Mouse (Mus musculus) lung, adult 18-20 months (tissue): ENCODE data around the gene Usp53.

ENCODE experiments used
- DNase-seq, 2 experiments: peaks; one replicate each; pipeline ENCODE4 v3.0.0; 2022; ENCODE audit warnings: mixed read lengths in 2 of 2

Usp53 gene

DNA sequence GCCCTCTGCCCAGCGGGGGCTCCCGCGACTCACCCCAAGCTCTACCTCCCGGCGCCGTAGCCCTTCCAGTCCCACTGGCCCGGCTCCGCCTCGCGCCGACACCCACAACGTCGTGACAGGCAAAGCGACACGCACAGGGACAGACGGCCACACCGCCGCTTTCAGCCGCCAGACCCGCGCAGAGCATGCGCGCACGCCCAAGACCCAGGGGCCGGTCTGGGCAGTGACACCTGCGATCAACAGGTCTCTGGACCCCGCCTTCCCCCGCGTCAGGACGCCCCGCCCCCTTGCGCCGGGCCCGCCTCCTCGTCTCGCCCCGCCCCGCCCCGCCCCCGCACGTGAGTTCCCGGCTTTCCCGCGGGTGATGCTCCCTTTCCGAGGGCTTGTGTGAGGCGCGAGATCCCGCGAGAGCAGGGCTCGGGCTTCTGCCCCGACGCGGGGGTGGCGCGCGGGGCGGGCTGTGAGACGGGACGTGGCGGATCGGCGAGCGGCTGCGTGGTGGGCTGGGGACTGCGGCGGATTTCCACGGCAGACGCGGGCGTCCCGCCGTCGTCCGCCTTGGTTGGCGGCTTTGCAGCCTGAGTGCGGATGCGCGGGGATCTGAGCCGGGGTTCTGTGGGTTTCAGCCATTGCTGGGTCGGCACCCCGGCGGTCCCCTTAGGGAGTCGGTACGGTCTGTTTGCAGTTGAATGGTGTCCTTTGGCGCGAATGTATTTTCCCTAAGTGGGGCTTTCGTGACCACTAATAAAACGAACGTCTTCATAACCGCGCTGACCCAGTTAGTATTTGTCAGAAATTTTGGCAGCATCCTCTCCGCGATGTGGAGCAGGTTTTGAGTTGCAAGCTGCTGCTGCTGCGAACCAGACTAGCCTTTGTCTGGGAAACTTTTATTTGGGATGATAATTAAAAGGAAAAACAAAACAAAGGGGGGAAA is at the start of gene Usp53:
Gene Usp53, minus strand, starts transcription at position 262 of the 934 bp plus-strand sequence.
- DNase-seq, result peak; percentile 91 to 95

DNA sequence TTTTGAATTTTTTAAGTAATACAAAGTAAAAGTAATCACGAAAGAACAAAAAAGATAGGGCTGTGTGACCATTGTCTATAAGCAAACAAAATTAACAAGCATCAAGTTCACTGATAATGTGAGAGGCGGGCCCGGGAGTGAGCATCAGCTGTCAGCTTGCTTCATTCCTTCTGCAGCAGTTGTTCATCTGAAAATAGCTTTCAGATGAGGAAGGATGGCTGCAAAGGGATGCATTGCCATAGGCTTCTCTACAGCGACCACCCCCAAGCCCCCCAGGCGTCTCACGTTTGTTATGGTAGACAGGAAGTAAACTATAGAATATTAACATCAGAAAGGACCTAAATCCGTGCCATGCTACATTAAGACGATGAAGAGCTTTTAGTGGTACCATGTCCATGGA is 49.5 kb upstream of the Usp53 start:
- DNase-seq, result no peak

DNA sequence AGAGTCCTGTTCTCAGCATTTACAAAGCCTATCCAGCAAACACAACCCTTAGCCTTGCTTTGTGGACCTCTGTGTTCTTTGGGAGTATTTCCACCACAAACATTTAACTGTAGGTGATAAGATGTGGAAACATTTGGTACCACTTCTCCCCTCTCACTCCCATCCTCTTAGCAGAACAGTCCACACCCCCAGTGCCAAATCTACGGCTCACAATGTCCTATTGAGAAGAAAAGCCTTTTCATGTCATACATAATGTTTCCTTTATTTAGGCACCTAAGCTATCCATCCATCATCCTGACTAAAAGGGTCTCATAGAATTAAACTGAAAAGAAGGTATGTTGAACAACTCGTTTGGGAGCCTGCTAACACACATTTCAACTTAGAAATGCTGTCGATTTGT is 41.3 kb upstream of the Usp53 start:
- no peak for DNase-seq

DNA sequence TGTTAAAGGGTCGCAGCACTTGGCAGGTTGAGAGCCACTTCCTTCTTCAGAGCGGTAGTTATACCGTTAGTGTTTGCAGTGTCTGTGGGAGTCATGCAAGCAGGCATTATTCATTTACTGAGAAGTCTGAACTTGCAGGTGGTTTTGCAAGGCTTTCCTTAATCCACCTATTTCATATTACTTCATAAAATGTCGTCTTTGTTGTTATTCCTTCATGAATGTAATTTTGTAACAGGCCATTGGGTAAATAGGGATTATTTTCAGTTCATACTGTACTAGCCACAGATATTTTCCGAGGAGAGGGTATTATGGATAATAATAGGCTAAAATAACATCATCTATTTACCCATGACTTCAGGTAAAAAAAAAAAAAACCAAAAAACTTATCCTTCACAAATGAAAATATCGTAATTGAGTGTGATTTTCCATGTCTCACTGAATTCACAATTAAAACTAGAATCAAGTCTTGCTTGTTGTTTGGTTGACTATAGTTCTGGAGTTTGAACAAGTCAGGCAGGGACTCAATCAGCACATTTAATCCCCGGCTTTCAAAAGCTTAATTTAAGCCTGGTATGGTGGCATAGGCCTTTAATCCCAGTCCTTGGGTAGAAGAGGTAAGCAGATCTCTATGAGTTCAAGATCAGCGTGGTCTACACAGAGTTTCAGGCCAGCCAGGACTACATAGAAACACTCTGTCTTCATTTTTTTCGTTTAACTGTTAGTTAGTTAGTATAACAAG is 40.4 kb upstream of the Usp53 start:
- no peak for DNase-seq

DNA sequence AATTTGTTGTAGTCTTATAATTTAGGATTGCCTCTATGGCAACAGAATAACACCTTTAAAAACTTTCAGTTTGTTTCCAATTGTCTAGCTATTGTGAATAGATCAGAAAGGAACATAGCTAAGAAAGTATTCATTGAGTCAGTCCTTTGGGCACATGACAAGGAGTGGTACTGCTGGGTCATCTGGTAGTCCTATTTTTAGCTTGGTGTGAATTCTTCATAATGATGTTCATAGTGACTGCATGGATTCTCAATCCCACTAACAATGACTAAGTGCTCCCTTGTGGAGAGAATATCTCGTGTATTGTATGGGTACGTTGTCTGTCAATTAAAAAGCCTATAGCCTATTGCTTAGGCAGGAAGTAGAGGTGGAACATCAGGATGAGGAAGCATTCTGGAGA is 34.5 kb upstream of the Usp53 start:
- DNase-seq, result no peak

DNA sequence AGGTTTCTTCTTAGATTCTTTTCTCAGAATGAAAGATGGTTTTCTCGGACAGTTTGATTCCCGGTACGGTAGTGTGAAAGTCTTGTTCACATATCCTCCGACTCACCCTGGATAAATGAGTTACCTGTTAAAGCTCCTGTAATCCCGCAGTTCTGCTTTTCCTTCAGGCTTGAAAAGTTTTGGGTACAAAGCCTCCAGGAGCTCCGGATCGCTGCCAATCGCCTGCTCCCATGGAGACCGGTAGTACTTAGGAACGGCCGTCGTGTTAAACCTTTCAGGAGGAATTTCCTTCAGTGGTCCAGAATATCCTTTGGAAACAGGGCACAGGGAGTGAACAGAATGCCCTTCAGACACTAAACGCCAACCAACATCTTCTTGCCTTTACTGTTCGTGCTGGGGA is 29.2 kb upstream of the Usp53 start:
- no peak for DNase-seq

DNA sequence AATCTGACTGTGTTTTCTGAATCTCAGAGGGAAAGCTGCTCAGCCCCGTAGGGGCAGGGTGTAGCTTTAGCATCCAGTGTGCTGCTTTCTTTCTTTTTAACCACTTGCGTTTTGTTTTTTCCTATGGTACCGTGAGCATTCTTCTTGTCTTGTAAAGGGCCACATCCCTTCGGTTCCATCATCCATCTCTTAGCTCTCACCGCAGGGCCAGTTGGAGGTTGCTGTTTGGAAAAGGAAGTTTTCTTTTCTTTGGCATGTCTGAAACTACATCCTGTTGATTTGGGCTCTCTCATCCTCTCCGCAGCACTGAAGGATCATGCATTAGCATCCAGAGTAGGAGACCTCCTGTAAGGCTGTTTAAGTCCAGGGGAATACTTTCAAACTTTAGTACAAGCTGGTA is 25.1 kb upstream of the Usp53 start:
- DNase-seq, result no peak

DNA sequence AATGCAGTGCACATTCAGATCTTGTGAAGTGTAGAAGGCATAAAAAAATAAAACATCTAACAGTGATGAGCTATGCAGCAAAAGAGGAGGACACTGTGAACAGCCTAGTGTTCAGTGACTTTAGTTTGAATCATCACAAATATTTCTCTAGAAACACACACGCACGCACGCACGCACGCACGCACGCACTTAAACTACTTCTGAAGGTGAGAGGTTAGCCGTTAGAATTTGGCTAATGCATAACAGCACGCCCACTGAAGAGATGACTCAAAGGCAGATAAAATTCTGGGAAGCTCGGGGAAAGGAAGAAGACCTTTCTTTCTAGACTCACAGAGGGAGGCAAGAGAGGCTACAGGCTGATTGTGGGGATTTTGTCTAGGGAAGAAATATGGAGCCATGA is 23.1 kb upstream of the Usp53 start:
- DNase-seq, result no peak

DNA sequence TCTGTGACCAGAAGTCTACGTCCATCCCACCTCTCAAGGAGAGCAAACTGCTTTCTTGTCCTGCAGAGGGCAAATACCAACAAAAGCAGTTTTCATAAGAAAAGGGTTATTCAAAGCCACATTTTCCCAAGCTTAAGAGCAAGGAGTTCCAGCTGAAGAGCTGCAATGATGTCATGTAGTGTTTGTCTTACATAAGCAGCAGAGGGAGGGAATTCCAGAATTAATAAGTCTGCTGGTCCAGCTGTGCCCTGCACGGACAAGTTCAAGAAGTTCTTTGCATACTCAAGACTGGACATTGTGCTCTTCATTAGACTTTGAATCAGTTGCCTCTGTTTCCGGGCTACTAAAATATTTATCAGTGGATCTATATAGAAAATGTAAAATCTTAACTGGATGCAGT is 16.7 kb upstream of the Usp53 start:
- no peak for DNase-seq

DNA sequence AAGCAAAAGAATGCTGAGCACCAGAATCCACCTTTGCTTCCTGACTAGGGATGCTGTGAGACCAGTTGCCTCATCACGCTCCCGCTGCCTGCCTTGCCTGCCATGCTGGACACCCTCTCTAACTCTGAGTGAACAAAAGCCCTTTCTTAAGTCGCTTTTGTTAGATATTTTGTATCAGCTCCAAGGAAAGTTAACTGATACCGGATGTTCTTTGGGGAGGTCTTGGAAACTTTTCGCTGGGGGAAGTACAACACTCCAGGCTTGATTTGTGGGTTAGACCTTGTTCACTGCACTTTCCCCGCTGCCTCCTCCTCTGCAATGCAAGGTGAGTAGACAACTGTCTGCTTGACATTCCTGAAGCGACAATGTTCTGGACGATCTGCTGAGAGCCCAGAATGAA is 14.2 kb upstream of the Usp53 start:
- DNase-seq, result no peak

DNA sequence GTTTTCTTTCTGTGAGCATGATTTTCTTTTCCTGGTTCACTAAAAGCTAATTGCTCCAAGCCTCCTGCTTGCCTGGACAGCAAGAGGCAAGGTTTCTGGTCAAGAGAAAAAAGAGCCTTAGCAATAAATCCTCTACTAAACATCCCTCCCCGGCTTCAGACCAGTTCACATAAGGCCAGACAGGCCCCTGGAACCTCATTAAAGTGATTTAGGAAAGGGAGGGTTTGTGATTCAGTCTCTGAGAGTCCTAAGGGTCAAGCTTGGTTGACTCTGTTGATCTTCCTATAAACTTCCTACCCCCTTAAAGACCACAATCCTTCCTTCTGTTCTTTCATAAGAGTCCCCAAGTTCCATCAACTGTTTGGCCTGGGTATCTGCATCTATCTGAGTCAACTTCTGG is 12.7 kb upstream of the Usp53 start:
- no peak for DNase-seq

DNA sequence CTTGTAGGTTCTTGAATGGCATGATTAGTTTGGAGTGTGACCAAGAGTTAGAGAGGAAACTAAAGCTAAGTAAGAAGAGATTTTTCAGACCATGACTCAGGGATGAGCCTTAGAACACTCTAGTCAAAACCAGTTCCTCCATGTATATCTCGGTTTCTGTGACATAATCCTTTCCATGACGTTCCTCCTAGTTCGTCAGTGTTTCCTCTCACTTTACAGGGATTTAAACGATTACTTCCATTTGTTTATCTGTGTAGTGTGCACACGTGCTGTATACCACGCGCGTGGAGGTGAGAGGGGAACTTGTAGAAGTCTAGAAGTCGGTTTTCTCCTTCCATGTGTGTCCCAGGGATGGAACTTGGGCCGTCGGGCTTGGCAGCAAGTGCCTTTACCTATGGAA is 2.6 kb upstream of the Usp53 start:
- DNase-seq, result no peak

DNA sequence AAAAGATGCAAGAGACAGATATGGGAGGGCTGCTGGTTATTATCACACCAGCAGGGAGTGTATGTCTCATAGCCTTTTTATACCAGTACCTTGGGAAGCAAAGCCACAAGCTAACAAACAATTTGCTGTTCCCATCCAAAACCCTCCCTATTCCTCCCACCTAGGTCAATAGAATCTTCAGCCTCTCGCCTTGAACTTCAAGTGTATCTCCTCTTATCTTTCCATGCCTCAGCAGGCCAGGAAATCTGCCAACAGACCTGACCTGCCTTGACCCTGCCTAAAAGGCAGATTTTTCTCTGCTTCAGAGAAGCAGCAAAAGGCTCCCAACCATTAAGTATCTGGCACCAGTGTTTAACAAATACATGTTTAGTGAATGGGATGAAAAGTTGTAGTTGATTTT is 2.1 kb upstream of the Usp53 start:
- peak in 1 of 2 experiments; percentile 24 for DNase-seq

DNA sequence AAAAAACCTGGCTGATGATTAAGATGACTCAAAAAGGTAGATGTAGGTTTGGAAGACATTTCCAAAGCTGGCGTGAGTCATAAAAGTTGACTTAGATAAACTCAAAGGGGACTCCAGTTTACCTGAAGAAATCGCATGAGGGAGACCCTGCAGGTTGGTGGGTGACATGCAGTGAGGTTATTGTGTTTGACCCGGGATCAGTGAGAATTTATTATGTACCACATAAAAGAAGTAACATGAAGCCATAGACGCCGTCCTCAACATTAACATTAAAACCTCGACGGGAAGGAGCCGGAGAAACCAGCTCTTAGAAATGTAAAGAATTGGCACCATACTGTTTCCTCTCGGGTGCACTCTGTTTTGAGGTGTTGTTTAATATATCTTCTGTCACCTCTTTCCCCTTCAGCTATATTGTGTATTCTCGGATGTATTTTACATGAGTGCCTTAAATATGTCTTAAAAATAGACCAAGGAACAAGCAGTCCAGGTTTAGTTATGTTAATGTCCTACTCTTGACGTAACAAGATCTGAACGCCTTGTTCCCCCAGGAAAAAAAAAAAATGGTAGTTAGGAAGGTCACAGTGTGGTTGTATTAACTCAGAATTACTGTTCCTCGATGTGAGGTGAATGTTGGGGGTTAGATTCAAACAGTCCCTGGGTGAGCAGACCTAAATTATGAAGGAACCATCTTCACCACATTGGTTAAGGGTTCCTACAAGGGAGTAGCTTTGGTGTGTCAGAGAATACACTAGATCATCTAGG is 1.1 kb upstream of the Usp53 start:
- no peak for DNase-seq

DNA sequence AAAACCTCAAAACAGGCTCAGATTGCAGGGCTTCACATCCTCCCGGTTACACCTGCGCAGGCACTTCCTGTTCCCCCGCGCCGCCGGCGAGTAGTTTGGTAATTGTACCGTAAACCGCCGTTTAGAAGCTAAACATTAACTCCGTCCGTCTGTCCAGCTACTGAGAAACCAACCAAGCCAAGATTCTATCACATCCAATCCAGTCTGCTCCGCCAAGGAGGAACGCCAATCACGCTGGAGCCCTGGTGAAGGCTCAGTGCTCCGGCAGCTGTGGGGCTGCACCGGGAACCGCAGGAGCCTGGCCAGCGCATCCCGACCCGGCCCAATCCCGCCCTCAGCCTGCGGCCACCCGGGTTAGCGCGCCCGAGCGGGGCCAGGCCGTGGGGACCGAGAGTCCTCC is 461 bp downstream of the Usp53 start:
- DNase-seq, result peak; percentile 66 to 73

DNA sequence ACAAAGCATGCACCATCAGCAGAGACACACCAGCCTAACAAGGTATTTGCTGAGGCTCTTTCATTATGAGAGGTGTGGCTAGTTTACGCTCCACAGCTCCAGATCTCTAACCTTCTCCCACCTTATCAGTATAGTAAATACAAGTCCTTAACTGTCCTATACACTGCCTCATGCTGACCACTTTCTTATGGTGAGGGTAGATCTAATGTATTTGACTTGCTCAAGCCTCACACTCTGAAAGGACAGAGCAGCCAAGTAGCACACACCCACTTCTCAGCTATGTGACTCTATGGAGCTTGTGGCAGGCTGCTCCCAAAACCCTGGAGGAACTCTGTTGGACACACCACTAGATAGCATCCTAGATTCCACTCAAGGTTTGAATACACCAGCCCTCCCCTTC is 8.3 kb downstream of the Usp53 start:
- DNase-seq, result no peak

DNA sequence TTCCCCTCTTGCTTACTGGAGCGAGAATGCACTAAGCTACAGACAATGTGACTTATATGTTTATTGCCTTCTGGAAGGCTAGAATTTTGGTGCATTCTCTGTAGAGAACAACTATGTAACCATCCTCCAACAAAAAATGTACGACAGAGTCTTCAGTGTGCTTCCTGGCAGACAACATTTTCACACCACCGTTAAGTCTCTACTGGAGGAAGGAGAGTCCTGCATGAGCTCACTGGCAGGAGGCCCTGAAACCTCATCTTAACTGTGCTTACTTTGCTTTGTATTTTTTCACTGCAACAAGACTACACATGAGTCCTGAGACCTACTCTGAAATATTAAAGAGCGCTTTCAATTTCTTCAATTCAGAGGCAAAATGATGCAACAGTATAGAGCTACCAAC is 8.9 kb downstream of the Usp53 start:
- no peak for DNase-seq

DNA sequence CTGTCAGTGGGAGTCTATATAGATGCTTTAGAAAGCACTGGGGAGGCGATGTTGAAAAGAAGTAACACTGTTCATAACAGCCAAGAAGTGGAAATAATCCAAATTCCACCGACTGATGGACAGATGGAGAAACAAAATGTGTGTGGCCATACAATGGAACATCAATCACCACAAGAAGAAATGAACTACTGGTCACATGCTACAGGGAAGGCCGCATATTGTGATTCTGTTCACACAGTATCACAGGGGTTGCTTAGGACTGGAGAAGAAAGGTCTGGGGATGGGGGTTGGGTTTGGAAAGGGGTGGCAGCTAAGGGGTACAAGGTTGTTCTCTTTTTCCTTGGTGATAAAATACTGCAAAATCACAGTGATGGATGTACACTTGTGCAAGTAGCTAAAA is 9.5 kb downstream of the Usp53 start:
- no peak for DNase-seq

DNA sequence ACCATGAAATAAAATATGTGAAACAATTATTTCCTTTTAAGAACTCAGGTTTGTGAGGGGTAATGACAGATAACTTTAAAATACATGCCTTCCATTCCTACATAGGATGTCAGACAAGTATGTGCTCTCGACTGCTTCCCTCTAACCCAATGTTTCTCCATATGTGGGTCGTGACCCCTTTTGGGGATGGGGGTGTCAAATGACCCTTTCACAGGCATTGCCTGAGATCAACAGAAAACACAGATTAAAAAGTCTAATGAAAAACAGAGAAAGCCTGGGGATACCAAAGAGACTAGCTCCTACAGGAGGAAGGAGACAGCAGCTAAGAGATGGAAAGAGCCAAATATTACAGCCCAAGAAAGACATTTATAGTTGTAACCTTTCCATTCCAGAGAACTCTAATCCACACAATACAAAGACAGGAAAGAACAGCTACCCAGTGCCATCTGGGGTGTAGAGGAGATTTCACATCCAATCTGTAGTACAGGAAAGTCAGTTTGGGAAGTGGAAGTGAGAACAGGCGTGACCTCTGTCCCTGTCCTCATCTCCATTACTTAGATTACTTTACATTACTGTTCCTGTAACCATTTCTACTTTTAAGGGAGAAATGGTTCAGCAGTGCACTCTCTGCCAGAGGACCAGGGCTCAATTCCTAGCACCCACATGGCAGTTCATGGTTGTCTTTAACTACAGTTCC is 12.0 kb downstream of the Usp53 start:
- no peak for DNase-seq

DNA sequence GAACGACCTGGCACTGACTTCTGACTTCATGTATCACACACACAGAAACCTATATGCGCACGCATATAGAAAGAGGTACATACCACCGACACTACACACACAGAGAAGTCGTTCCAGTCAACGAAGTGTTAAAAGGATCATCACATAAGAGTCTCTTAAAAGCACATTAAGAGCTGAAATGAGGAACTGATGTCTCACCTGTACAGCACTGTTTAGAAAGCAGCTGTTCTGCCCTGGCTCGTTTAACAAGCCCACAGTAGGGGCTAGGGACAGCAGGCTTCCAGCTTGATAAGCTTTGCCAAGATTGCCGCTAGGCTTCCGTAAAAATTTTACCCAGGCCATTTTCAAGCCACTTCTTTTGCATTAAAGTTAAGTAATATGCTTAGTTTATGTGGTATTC is 15.9 kb downstream of the Usp53 start:
- DNase-seq, result no peak

DNA sequence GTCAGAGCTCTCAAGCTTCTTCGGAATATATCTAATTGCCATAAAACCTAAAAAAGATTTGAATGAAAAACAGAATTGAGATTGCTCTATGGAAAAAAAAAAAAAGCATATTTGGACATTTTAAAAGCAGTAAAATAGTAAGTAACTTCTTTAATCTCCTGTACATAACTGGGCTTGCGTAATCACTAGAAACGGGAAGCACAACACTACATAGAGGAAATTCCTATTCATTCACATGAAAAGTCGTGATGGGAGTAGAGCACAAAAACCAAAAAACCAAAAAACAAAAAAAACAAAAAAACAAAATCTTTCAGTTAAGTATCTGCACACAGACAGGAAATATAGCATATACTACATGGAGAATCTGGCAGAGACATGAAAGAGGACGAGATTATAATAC is 20.0 kb downstream of the Usp53 start:
- DNase-seq, result no peak

DNA sequence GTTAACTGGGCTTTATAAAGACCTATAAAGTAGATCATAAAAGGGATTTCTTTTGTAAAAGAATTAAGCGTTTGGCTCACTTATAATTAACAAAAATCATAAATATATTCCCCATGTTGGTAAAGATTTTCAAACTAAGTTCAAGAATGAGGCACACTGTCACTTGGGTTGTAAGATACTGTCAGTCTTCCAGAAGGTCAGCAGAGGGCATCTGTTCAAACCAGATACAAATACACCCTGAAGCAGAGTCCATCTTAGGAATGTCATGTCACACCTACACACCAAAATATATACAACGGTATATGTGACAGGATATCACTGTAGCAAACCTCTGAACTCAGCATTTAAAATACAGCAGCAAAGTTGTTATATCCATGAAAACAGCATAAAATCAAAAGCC is 34.2 kb downstream of the Usp53 start:
- no peak for DNase-seq

DNA sequence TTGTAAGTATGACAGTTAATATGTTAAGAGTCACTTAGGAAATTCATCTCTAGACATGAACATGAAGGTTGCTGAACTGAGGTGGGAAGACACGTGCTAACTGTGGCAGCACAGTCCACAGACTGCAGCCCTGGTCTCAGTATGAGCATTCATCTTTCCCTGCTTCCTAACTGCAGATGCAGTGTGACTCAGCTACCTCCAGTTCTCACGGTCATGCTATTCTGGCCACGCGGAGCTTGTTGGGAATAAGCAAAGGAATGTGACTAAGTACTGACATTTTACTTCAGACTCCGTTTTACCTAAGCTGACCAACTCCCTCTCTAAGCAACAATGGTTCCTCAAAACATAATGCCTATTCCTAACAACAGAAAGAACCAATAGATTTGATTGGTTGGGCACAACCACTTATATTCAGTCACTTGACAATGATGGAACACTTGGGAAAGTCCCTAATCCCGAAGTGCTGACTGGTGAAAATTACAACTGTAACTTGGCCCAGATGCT is 40.9 kb downstream of the Usp53 start:
- no peak for DNase-seq
